Mouse (Mus musculus): ENCODE data around the gene Pgr. TPM values are rescaled to one million over a fixed set of nuclear protein-coding genes. Genes with fewer than 3 reads are reported as not detected.

Gene Pgr
- under 1 TPM in 1 of 2 experiments, not detected in 1; 0.08 TPM for polyA plus RNA-seq (2017; shearing (Covaris generic))

DNA sequence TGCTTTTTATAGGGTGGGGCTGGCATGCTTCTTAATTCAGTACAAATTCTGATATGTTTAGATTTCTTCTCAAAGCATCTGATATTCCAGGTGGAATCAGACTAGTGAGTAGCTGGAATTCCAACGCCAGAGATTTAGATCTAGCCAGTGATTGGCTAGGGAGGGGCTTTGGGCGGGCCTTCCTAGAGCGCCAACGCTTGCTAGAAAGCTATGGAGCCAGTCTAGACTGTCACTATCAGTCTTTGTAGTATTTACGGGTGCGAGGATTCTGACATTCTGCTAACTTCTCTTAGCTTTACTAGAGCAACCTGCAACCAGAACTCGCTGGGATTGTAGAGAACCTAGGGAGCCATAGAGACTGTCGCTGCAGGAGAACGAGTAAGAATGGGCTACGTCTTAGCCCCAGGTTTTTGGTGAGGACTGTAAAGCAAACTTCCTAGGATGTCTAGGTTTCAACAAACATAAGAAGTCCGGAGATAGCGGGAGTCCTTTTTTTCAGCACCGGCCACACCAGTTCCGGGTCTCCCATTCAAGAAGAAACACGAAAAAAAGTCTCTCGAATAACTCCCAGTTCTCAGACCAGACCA is at the start of gene Pgr:
TSS of gene Pgr (plus strand) at position 218 of the 587 bp plus-strand sequence.

DNA sequence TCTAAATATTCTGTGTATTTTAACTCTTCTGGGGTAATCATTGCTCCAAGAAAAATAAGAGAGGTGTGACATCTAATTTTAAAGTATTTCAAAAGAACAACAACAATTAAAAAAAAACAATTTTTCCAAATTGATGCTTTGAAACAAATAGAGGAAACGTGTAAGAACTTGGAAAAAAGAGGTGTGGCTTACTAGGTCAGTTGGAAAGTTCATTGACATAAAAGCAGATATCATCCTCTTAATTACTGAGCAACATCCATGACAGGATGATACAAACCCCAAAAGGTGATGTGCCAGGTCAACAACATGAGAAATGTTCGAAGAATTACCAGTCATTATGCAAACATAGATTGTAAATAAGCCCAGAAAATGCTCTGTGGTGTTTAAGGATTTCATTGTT is 71.9 kb downstream of the Pgr start, which contains the start of gene Gm16485:
TSS of gene Gm16485 (plus strand) at position 301 of the 400 bp plus-strand sequence.

Other genes with a start within 250 kb of the Pgr start
- gene Gm16485, start 72.0 kb downstream of the Pgr start, polyA plus RNA-seq (2017; shearing (Covaris generic)) = not detected